Mouse (Mus musculus): ENCODE measurements around the gene Ccdc194. TPM values are rescaled to one million over a fixed set of nuclear protein-coding genes. Genes with fewer than 3 reads are reported as not detected.
A peak's percentile ranks its signal among the peaks of the same experiment; 100 is the strongest.

Ccdc194 gene
- polyA plus RNA-seq, 1 experiment = 0.04 TPM

- H3ac ChIP-seq (ENCODE audit: control insufficient read depth, insufficient read length) = no peak overlapping the region
- no peaks in the 10 kb centered on the region for H3K36me3 ChIP-seq (ENCODE audit: control insufficient read depth, insufficient read depth)
- H3K79me2 ChIP-seq (ENCODE audit: control insufficient read depth, insufficient read depth) = no peaks in the 10 kb centered on the region
- no peak overlapping the region for H3K4me3 ChIP-seq
- no peaks in the 10 kb centered on the region for H3K27me3 ChIP-seq (ENCODE audit: control insufficient read depth, insufficient read depth, insufficient read length)
- TF ChIP-seq MYOD1 (IDR thresholded peaks at IDR 0.05; ENCODE audit: control insufficient read depth in 1 of 3, insufficient read length in 2 of 3, low read depth in 2 of 3) (no peak), USF1 (IDR thresholded peaks at IDR 0.05; ENCODE audit: low read depth) (no peak), REST (IDR thresholded peaks at IDR 0.05; ENCODE audit: insufficient read depth, insufficient read length) (no peak), POLR2AphosphoS2 (IDR thresholded peaks at IDR 0.05; ENCODE audit: insufficient read length, low read depth) (no peak), CEBPB (IDR thresholded peaks at IDR 0.05; ENCODE audit: insufficient read depth, poor library complexity, severe bottlenecking) (no peak), MAX (IDR thresholded peaks at IDR 0.05; ENCODE audit: low read depth) (no peak), SRF (IDR thresholded peaks at IDR 0.05; ENCODE audit: control insufficient read depth, insufficient read length, low read depth) (no peak), E2F4 (IDR thresholded peaks at IDR 0.05; ENCODE audit: insufficient read depth) (no peak), POLR2A (IDR thresholded peaks at IDR 0.05; ENCODE audit: insufficient read length, low read depth) (no peak), MYOG (IDR thresholded peaks at IDR 0.05; ENCODE audit: control insufficient read depth in 1 of 3, insufficient read depth in 1 of 3, insufficient read length in 2 of 3, low read depth in 2 of 3) (no peak), TCF12 (IDR thresholded peaks at IDR 0.05; ENCODE audit: insufficient read depth, poor library complexity, severe bottlenecking) (no peak)
- H3K4me2 ChIP-seq (ENCODE audit: low read depth) = peak overlapping the region; percentile 62
Measured at GRCm38 (mm10) chr8:71495811-71496210, 29.7 kb downstream of the Ccdc194 start.

DNA sequence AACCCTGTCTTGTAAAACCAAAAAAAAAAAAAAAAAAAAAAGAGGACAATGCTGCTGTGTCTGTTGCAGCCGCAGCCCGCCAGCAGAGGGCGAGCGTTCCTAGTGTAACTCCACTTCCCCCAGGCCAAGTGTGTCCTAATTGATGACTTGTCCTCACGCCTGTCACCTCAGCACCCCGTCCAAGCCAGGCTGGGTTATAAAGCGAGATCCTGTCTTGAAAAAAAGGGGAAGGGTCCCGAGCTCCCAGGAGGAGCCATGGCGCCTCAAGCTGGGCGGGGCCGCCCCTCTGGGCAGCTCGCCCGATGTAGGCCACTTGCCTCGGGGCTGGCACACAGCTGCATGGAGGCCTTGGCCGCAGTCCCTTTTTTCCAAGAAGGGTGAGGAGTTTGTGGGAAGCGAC is 30.5 kb downstream of the Ccdc194 start:
- Histone ChIP-seq H3K4me2 (ENCODE audit: low read depth) (peak overlapping the region; percentile 62), H3ac (ENCODE audit: control insufficient read depth, insufficient read length) (no peak overlapping the region), H3K4me3 (no peak overlapping the region), H3K36me3 (ENCODE audit: control insufficient read depth, insufficient read depth) (no peaks in the 10 kb centered on the region), H3K79me2 (ENCODE audit: control insufficient read depth, insufficient read depth) (no peaks in the 10 kb centered on the region), H3K27me3 (ENCODE audit: control insufficient read depth, insufficient read depth, insufficient read length) (no peaks in the 10 kb centered on the region)
- TF ChIP-seq SRF (IDR thresholded peaks at IDR 0.05; ENCODE audit: control insufficient read depth, insufficient read length, low read depth) (no peak), MYOD1 (IDR thresholded peaks at IDR 0.05; ENCODE audit: control insufficient read depth in 1 of 3, insufficient read length in 2 of 3, low read depth in 2 of 3) (peak in 2 of 3 experiments; percentile 46 to 51), POLR2AphosphoS2 (IDR thresholded peaks at IDR 0.05; ENCODE audit: insufficient read length, low read depth) (no peak), CEBPB (IDR thresholded peaks at IDR 0.05; ENCODE audit: insufficient read depth, poor library complexity, severe bottlenecking) (no peak), USF1 (IDR thresholded peaks at IDR 0.05; ENCODE audit: low read depth) (no peak), E2F4 (IDR thresholded peaks at IDR 0.05; ENCODE audit: insufficient read depth) (no peak), TCF3 (IDR thresholded peaks at IDR 0.05; ENCODE audit: insufficient read length, low read depth) (no peak), MYOG (IDR thresholded peaks at IDR 0.05; ENCODE audit: control insufficient read depth in 1 of 3, insufficient read depth in 1 of 3, insufficient read length in 2 of 3, low read depth in 2 of 3) (peak in 2 of 3 experiments; percentile 33 to 76), REST (IDR thresholded peaks at IDR 0.05; ENCODE audit: insufficient read depth, insufficient read length) (no peak), TCF12 (IDR thresholded peaks at IDR 0.05; ENCODE audit: insufficient read depth, poor library complexity, severe bottlenecking) (no peak), MAX (IDR thresholded peaks at IDR 0.05; ENCODE audit: low read depth) (no peak), POLR2A (IDR thresholded peaks at IDR 0.05; ENCODE audit: insufficient read length, low read depth) (no peak)

GRCm38 (mm10) chr8:71488454-71488853 is 37.1 kb downstream of the Ccdc194 start:
- Histone ChIP-seq H3K4me3 (peak overlapping the region; percentile 47), H3K36me3 (ENCODE audit: control insufficient read depth, insufficient read depth) (no peaks in the 10 kb centered on the region), H3ac (ENCODE audit: control insufficient read depth, insufficient read length) (peak overlapping the region; percentile 67), H3K79me2 (ENCODE audit: control insufficient read depth, insufficient read depth) (no peaks in the 10 kb centered on the region), H3K4me2 (ENCODE audit: low read depth) (peak overlapping the region; percentile 81), H3K27me3 (ENCODE audit: control insufficient read depth, insufficient read depth, insufficient read length) (no peaks in the 10 kb centered on the region)
- peak; percentile 61 for TF ChIP-seq POLR2A (IDR thresholded peaks at IDR 0.05; ENCODE audit: insufficient read length, low read depth)
- no peak for TF ChIP-seq MYOD1 (IDR thresholded peaks at IDR 0.05; ENCODE audit: control insufficient read depth in 1 of 3, insufficient read length in 2 of 3, low read depth in 2 of 3)
- TF ChIP-seq POLR2AphosphoS2 (IDR thresholded peaks at IDR 0.05; ENCODE audit: insufficient read length, low read depth) = peak; percentile 80
- no peak for TF ChIP-seq TCF12 (IDR thresholded peaks at IDR 0.05; ENCODE audit: insufficient read depth, poor library complexity, severe bottlenecking)
- TF ChIP-seq E2F4 (IDR thresholded peaks at IDR 0.05; ENCODE audit: insufficient read depth) = no peak
- TF ChIP-seq MYOG (IDR thresholded peaks at IDR 0.05; ENCODE audit: control insufficient read depth in 1 of 3, insufficient read depth in 1 of 3, insufficient read length in 2 of 3, low read depth in 2 of 3) = no peak

- Histone ChIP-seq H3ac (ENCODE audit: control insufficient read depth, insufficient read length) (peak within 1 kb of the TSS; percentile 67), H3K79me2 (ENCODE audit: control insufficient read depth, insufficient read depth) (no peaks in the 10 kb centered on the region), H3K36me3 (ENCODE audit: control insufficient read depth, insufficient read depth) (no peaks in the 10 kb centered on the region), H3K4me3 (peak within 1 kb of the TSS; percentile 47), H3K27me3 (ENCODE audit: control insufficient read depth, insufficient read depth, insufficient read length) (no peaks in the 10 kb centered on the region), H3K4me2 (ENCODE audit: low read depth) (peak within 1 kb of the TSS; percentile 81)
- TF ChIP-seq USF1 (IDR thresholded peaks at IDR 0.05; ENCODE audit: low read depth) (no peak), MAX (IDR thresholded peaks at IDR 0.05; ENCODE audit: low read depth) (no peak), REST (IDR thresholded peaks at IDR 0.05; ENCODE audit: insufficient read depth, insufficient read length) (no peak), POLR2AphosphoS2 (IDR thresholded peaks at IDR 0.05; ENCODE audit: insufficient read length, low read depth) (peak; percentile 35), POLR2A (IDR thresholded peaks at IDR 0.05; ENCODE audit: insufficient read length, low read depth) (peak; percentile 52)
Measured at GRCm38 (mm10) chr8:71487691-71488445, 37.6 kb downstream of the Ccdc194 start, which contains the start of gene Gtpbp3. Gene Gtpbp3, plus strand, starts transcription at chr8:71488103.

- H3K79me2 ChIP-seq (ENCODE audit: control insufficient read depth, insufficient read depth) = no peaks in the 10 kb centered on the region
- no peaks in the 10 kb centered on the region for H3K27me3 ChIP-seq (ENCODE audit: control insufficient read depth, insufficient read depth, insufficient read length)
- TF ChIP-seq CEBPB (IDR thresholded peaks at IDR 0.05; ENCODE audit: insufficient read depth, poor library complexity, severe bottlenecking) (no peak), POLR2A (IDR thresholded peaks at IDR 0.05; ENCODE audit: insufficient read length, low read depth) (no peak), USF1 (IDR thresholded peaks at IDR 0.05; ENCODE audit: low read depth) (no peak), TCF12 (IDR thresholded peaks at IDR 0.05; ENCODE audit: insufficient read depth, poor library complexity, severe bottlenecking) (no peak), POLR2AphosphoS2 (IDR thresholded peaks at IDR 0.05; ENCODE audit: insufficient read length, low read depth) (no peak)
- peak overlapping the region; percentile 56 for H3K4me2 ChIP-seq (ENCODE audit: low read depth)
- H3ac ChIP-seq (ENCODE audit: control insufficient read depth, insufficient read length) = peak overlapping the region; percentile 12
- no peaks in the 10 kb centered on the region for H3K36me3 ChIP-seq (ENCODE audit: control insufficient read depth, insufficient read depth)
- H3K4me3 ChIP-seq = peak overlapping the region; percentile 47
Measured at GRCm38 (mm10) chr8:71486136-71486529, 39.4 kb downstream of the Ccdc194 start.
